Mouse (Mus musculus) kidney, adult 2 months (tissue): Measurements from ENCODE around the gene Dynlt1f.
"Not testable (repeated sequence)": the region's sequence is repeated elsewhere in the genome, so short reads cannot be mapped to it uniquely, and the experiment has no call there.

Experiments used
- CTCF ChIP-seq: fragments of 200-500 bp; conservative IDR thresholded peaks from 2 replicates; pipeline ENCODE4 v1.5.1; 2011; ENCODE audit warnings: low read depth, mild to moderate bottlenecking, control low read depth, low read length, moderate library complexity, mixed read lengths; ENCODE audit not compliant: insufficient read depth, insufficient read length
- POLR2A ChIP-seq: fragments of 200-500 bp; IDR thresholded peaks from one replicate; pipeline ENCODE4 v1.6.1; 2011; ENCODE audit warnings: low read depth, low read length, control low read depth

GRCm38 (mm10) chr17:6640771-6641429 lies 14.8 kb downstream of the Dynlt1f start:
- TF ChIP-seq CTCF, POLR2A: not testable (repeated sequence)
